Mouse (Mus musculus): ENCODE results near the gene Cbx3. TPM values are rescaled to one million over a fixed set of nuclear protein-coding genes. Genes with fewer than 3 reads are reported as not detected.

The Cbx3 gene
- polyA plus RNA-seq, 1 experiment = 1.9 TPM

DNA sequence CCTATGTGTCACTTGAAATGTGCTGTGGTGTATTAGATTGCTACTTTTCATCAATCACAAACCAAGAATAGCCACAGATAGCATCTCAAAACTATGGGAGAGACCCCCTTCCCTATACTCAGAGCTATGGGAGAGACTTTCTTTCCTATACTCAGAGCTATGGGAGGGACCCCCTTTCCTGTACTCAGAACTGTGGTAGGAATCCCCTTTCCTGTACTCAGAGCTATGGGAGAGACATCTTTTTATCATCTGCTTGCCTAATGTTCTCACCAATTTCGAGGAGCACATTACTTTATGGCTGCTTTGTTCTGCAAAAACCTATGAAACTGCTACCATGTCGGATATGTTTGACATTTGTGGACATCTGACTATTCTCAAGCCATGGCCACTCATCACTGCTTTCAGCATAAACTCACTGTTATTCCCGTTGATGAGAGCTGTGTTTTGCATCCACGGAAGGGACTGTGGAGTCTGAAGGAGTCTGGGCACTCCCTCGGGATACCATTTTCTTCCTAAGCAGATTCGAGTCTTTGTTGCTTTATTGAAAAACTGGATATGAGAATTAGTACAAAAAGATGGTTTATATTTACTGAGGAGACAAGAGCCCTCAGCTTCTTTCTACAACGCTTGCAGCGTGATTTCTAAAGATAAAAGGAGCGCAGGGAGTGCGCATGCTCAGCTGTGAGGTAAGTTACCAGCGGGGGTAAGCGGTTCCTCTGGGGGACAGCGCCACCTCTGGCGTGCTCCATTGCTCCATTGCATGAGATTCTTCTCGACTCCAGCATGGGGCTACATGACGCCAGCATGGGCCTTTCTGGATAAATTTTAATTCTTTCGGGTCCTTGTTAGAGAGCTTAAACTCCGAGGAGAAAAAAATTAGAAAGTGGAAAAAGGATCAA is 38.8 kb downstream of the Cbx3 start:
- no peaks in the 10 kb centered on the region for H3K36me3 ChIP-seq (ENCODE audit: control insufficient read depth, insufficient read depth, low read length)
- peaks cover 4% of the 10 kb centered on the region; the same call in 1 of the 2 replicates for H3K4me1 ChIP-seq (ENCODE audit: control insufficient read depth, insufficient read depth, insufficient read length, low read length)
- H3K4me3 ChIP-seq (ENCODE audit: low read depth, low read length) = no peak overlapping the region
- H3K27me3 ChIP-seq (ENCODE audit: control insufficient read depth, insufficient read depth, low read length) = no peaks in the 10 kb centered on the region
- H3K27ac ChIP-seq (ENCODE audit: insufficient read depth, low read depth, low read length) = no peak overlapping the region
- 32% methylated on average over 18 of the region's 18 CpGs for WGBS
- TF ChIP-seq POLR2A (IDR thresholded peaks at IDR 0.05; ENCODE audit: low read depth, low read length) (no peak), CTCF (IDR thresholded peaks at IDR 0.05; ENCODE audit: extremely low read depth, insufficient read length, insufficient replicate concordance, low read depth, low read length) (peak; percentile 71)

DNA sequence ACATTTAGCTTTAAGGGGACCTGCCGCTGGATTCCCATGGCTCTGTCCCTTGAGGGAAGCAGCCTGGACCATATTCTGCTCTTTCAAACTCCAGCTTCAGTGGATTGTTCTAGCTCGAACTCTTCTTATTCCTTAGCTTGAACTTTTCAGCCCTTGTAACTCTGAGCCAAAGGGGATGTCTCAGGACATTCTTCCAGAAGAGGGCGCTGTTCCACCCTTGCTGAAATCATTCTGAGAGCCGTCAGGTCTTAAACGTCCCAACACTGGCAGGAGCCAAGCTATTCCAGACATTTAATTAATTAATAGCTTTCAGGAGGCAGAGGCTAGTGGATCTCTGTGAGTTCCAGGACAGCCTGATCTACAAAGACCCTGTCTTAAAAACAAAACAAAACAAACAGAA is 39.9 kb downstream of the Cbx3 start:
- Histone ChIP-seq H3K4me1 (ENCODE audit: control insufficient read depth, insufficient read depth, insufficient read length, low read length) (peaks cover 4% of the 10 kb centered on the region; the same call in 1 of the 2 replicates), H3K36me3 (ENCODE audit: control insufficient read depth, insufficient read depth, low read length) (no peaks in the 10 kb centered on the region), H3K27me3 (ENCODE audit: control insufficient read depth, insufficient read depth, low read length) (no peaks in the 10 kb centered on the region), H3K4me3 (ENCODE audit: low read depth, low read length) (no peak overlapping the region), H3K27ac (ENCODE audit: insufficient read depth, low read depth, low read length) (no peak overlapping the region)
- no peak for TF ChIP-seq POLR2A (IDR thresholded peaks at IDR 0.05; ENCODE audit: low read depth, low read length)
- TF ChIP-seq CTCF (IDR thresholded peaks at IDR 0.05; ENCODE audit: extremely low read depth, insufficient read length, insufficient replicate concordance, low read depth, low read length) = peak; percentile 53; the same call in 1 of the 2 replicates
- WGBS = 28% methylated on average over 5 of the region's 5 CpGs

- Histone ChIP-seq H3K27ac (ENCODE audit: insufficient read depth, low read depth, low read length) (no peak overlapping the region), H3K4me1 (ENCODE audit: control insufficient read depth, insufficient read depth, insufficient read length, low read length) (no peaks in the 10 kb centered on the region), H3K36me3 (ENCODE audit: control insufficient read depth, insufficient read depth, low read length) (no peaks in the 10 kb centered on the region), H3K4me3 (ENCODE audit: low read depth, low read length) (no peak overlapping the region), H3K27me3 (ENCODE audit: control insufficient read depth, insufficient read depth, low read length) (no peaks in the 10 kb centered on the region)
- TF ChIP-seq POLR2A (IDR thresholded peaks at IDR 0.05; ENCODE audit: low read depth, low read length) = no peak
- no peak for TF ChIP-seq CTCF (IDR thresholded peaks at IDR 0.05; ENCODE audit: extremely low read depth, insufficient read length, insufficient replicate concordance, low read depth, low read length)
- WGBS = 90% methylated on average over 1 of the region's 1 CpGs
Measured at GRCm38 (mm10) chr6:51510946-51511345, 40.8 kb downstream of the Cbx3 start.

DNA sequence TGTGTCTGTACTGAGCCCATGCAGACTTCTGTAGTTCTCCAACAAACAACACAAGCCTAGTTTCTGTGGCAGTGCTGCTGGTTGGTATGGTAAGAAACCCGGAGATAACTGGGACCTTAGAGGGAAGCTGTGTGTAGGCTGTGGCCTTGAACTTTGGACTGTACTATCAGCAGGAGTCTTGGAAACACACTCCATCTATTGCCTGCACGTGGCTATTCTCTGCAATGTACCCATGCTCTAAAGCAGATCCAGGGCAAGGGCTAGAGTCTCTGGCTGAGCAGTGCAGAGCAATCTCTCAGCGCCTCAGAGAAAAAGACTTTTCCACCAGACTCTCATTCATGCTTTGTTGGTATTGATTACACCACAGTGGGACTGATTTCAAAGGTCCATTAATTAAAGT is 43.6 kb downstream of the Cbx3 start:
- WGBS = 29% methylated on average over 3 of the region's 3 CpGs
- TF ChIP-seq CTCF (IDR thresholded peaks at IDR 0.05; ENCODE audit: extremely low read depth, insufficient read length, insufficient replicate concordance, low read depth, low read length) (no peak), POLR2A (IDR thresholded peaks at IDR 0.05; ENCODE audit: low read depth, low read length) (no peak)
- Histone ChIP-seq H3K4me3 (ENCODE audit: low read depth, low read length) (no peak overlapping the region), H3K27ac (ENCODE audit: insufficient read depth, low read depth, low read length) (no peak overlapping the region), H3K27me3 (ENCODE audit: control insufficient read depth, insufficient read depth, low read length) (no peaks in the 10 kb centered on the region), H3K4me1 (ENCODE audit: control insufficient read depth, insufficient read depth, insufficient read length, low read length) (no peaks in the 10 kb centered on the region), H3K36me3 (ENCODE audit: control insufficient read depth, insufficient read depth, low read length) (no peaks in the 10 kb centered on the region)

DNA sequence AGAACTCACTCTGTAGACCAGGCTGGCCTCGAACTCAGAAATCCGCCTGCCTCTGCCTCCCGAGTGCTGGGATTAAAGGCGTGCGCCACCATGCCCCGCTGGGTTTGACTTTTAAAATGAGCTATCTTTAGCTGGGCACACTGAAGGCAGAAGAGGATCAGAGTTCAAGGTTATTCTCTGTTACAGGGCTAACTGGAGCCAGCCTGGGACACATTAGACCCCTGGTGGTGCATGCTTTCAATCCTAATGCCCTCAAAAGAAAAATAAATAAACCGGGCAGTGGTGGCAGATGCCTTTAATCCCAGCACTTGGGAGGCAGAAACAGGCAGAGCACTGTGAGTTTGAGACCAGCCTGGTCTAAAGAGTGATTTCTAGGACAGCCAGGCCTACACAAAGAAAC is 44.7 kb downstream of the Cbx3 start:
- Histone ChIP-seq H3K4me1 (ENCODE audit: control insufficient read depth, insufficient read depth, insufficient read length, low read length) (no peaks in the 10 kb centered on the region), H3K4me3 (ENCODE audit: low read depth, low read length) (no peak overlapping the region), H3K27ac (ENCODE audit: insufficient read depth, low read depth, low read length) (no peak overlapping the region), H3K36me3 (ENCODE audit: control insufficient read depth, insufficient read depth, low read length) (no peaks in the 10 kb centered on the region), H3K27me3 (ENCODE audit: control insufficient read depth, insufficient read depth, low read length) (no peaks in the 10 kb centered on the region)
- TF ChIP-seq POLR2A (IDR thresholded peaks at IDR 0.05; ENCODE audit: low read depth, low read length) (no peak), CTCF (IDR thresholded peaks at IDR 0.05; ENCODE audit: extremely low read depth, insufficient read length, insufficient replicate concordance, low read depth, low read length) (no peak)
- 95% methylated on average over 7 of the region's 7 CpGs for WGBS

DNA sequence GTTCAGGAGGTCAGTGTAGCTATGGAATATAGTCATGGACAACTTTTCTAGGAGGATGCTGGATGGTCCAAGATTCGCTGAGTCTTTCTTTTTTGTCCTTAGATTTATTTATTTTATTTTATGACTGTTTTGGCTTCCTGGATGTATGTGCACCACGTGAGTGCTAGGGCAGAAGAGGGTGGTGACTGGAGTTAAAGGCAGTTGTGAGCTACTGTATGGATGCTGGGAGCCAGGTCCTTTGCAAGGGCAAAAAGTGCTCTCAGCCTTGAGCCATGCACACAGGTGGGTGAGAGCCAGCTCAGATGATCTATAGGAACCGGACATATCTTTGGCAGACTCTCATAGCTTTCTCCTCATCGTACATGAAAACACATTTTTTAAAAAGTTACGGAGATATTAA is 53.1 kb downstream of the Cbx3 start:
- TF ChIP-seq CTCF (IDR thresholded peaks at IDR 0.05; ENCODE audit: extremely low read depth, insufficient read length, insufficient replicate concordance, low read depth, low read length) (no peak), POLR2A (IDR thresholded peaks at IDR 0.05; ENCODE audit: low read depth, low read length) (no peak)
- 18% methylated on average over 5 of the region's 5 CpGs for WGBS
- Histone ChIP-seq H3K27me3 (ENCODE audit: control insufficient read depth, insufficient read depth, low read length) (peaks cover 8% of the 10 kb centered on the region), H3K27ac (ENCODE audit: insufficient read depth, low read depth, low read length) (no peak overlapping the region), H3K36me3 (ENCODE audit: control insufficient read depth, insufficient read depth, low read length) (no peaks in the 10 kb centered on the region), H3K4me1 (ENCODE audit: control insufficient read depth, insufficient read depth, insufficient read length, low read length) (peaks cover 2% of the 10 kb centered on the region; the same call in 1 of the 2 replicates), H3K4me3 (ENCODE audit: low read depth, low read length) (no peak overlapping the region)

DNA sequence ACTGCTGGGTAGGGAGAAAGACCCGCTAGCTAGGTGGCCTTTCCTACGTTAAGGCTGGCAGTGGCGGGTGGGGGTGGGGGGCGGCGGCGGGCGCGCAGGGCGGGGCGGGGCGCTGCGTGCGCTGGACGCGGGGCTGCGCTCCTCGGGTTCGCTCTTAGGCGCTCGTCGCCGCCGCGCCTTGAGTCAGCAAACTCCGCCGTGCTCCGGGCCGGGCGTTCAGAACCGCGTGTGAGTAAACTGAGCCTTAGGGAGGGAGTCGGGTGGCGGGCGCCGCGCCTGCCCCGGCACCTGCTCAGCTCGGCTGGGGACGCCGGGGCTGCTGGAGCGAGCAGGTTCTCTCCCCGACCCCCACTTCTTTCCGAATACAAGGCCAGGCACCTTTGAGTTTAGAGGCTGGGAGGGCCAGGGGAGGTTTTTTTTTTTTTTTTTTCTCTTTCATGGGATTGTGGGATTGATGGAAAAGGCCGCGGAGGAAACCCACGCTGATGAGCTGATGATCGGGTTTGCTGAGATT is 53.7 kb downstream of the Cbx3 start, which contains the start of gene Snx10:
Gene Snx10, plus strand, starts transcription at position 95 of the 514 bp plus-strand sequence.
- H3K27ac ChIP-seq (ENCODE audit: insufficient read depth, low read depth, low read length) = no peak within 1 kb of the TSS
- H3K36me3 ChIP-seq (ENCODE audit: control insufficient read depth, insufficient read depth, low read length) = no peaks in the 10 kb centered on the region
- under 1% methylated on average over 47 of the region's 47 CpGs for WGBS
- H3K4me3 ChIP-seq (ENCODE audit: low read depth, low read length) = peak within 1 kb of the TSS; percentile 84
- TF ChIP-seq CTCF (IDR thresholded peaks at IDR 0.05; ENCODE audit: extremely low read depth, insufficient read length, insufficient replicate concordance, low read depth, low read length) (no peak), POLR2A (IDR thresholded peaks at IDR 0.05; ENCODE audit: low read depth, low read length) (no peak)
- peaks cover 2% of the 10 kb centered on the region; the same call in 1 of the 2 replicates for H3K4me1 ChIP-seq (ENCODE audit: control insufficient read depth, insufficient read depth, insufficient read length, low read length)
- H3K27me3 ChIP-seq (ENCODE audit: control insufficient read depth, insufficient read depth, low read length) = peaks cover 8% of the 10 kb centered on the region

Measured in small intestine, adult 2 months (tissue).